Mouse (Mus musculus) gonadal fat pad, adult 2 months (tissue): ENCODE results near the gene Psenen. TPM values are rescaled to one million over a fixed set of nuclear protein-coding genes. Genes with fewer than 3 reads are reported as not detected.
A peak's percentile ranks its signal among the peaks of the same experiment; 100 is the strongest.

ENCODE experiments used
- DNase-seq: peaks from one replicate; pipeline ENCODE4 v3.0.0-alpha.2; 2012; ENCODE audit warnings: low read depth
- polyA plus RNA-seq: library from polyadenylated mRNA; depleted of rRNA; stranded (reverse); fragments of >200 nt; gene quantifications from 2 replicates; pipeline ENCODE4 v1.2.3, GENCODE M21; 2012

Psenen gene
- polyA plus RNA-seq, 1 experiment, result 146 TPM

GRCm38 (mm10) chr7:30588676-30589434, 25.4 kb upstream of the Psenen start, which contains the start of gene Kmt2b:
Gene Kmt2b, minus strand, starts transcription at chr7:30588726.
- peak; percentile 92 for DNase-seq

GRCm38 (mm10) chr7:30587842-30588667, 24.6 kb upstream of the Psenen start:
- no peak for DNase-seq

DNA sequence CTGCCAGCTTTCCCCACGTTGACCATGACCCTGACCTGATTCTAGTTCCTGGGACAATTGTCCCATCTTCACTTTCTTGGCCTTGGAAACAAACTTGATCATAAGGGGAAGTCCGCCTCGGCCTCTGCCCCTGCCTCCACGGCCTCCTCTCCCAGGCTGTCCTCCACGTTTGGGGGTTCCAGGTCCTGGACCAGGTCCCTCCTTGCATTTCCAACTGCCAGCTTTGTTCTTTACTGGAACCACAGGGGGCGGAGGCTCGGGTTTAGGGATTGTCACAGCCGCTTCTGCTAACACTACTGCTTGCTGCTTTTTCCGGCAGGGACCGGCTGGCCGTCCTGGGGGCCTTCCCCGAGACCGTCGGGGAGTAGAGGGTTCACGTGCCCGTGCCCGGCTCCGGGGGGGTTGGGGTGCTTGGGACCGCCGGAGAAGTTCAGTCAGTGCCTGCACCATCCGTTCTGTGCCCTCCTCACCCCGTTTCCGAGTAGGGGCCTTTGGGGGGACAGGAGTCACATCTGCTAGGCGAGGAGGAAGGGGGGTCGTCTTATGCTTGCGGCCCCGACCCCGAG, 23.1 kb upstream of the Psenen start:
- no peak for DNase-seq

DNA sequence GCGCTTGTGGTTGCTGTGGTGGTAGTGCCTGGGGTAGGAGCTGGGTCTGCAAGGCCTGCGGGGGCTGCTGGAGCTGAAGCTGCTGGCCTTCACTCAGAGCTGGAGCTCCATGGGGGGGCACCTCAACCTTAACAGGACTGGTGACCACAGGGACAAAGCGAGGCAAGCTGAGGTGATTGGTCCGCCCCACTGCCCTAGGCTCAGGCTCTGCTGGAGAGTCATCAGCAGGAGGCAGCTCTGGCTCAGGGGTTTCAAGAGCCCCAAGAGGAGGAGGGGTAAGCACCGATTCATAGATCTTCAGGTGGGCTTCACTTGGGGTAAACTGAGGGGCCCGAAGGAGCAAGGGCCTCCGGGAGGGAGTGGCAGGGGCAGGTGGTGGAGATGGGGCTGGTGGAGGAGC, 21.7 kb upstream of the Psenen start:
- no peak for DNase-seq

DNA sequence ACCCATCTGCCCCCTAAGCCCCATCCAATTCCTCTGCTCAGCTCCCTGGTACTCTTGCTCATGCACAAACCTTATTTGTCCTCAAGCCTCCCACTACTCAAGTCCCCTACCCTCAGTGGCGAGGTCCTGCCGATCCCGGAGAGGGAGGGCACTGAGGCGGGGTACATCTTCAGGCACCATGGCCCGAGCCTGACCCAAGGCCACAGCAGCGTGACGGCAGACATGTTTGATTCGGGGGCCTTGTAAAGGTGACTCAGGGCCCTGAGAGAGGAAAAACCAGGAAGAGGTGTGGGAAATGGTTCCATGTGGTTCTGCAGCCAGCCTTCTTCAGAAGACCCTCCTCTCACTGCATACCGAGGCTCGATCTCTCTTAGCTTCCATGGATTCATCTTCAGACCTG, 20.9 kb upstream of the Psenen start:
- DNase-seq, result no peak

- DNase-seq, result no peak
Observed at GRCm38 (mm10) chr7:30581547-30581946, 18.1 kb upstream of the Psenen start.

DNA sequence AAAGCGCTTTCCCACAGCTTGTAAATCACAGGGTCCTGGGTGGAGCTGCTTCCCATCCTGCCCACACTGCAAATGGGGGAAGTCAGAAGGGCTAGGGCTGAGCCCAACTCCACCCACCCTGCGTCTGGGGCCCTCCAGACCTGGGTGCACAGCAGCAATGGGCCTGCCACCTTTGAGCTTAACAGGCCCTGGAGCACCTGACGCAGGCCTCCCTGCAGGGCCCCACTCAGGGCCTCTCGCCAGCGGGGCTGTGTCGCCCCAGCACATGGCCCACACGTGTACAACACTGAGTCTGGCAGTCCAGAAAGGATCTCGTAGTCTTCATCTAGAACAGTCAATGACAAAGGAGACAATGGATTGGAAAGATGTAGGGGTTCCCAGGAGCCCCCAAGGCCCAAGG, 16.5 kb upstream of the Psenen start:
- no peak for DNase-seq

DNA sequence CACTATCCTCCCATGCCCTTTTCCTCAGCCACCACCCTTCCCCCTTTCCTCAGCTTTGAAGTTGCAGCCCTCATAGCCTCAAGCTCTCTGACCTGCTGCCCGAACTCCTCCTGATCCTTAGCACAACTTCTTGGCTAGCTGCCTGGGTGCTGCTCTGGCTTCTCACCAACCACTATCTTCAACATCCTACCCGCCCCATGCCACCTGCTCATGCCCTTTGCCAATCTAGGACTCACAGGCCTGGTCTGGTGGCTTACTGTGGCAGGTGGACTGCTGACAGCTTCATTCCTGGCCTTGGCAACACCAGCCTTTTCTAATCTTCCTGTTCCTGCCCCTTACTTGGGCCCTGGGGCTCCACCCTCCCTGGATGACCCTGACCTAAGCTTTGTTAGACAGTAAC, 9.5 kb upstream of the Psenen start:
- DNase-seq, result no peak

DNA sequence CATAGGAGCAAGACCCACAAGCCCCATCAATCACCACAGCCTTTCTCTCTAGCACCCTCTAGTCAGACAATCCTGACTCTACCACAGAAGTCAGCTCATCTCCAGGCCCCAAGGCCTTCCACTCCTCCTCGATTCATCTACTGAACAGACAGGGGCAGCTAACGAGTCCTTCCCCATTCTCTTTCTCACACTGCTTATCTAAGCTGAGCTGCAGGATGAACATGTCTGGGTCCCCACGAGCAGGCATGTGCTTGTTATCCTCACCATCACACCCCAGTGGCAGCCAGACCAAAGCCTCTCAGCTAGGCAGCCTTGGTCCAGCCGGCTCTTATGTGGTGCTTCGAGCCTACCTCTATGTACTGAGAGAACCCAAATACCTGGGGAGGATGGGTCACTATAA, 9.0 kb upstream of the Psenen start:
- no peak for DNase-seq

DNA sequence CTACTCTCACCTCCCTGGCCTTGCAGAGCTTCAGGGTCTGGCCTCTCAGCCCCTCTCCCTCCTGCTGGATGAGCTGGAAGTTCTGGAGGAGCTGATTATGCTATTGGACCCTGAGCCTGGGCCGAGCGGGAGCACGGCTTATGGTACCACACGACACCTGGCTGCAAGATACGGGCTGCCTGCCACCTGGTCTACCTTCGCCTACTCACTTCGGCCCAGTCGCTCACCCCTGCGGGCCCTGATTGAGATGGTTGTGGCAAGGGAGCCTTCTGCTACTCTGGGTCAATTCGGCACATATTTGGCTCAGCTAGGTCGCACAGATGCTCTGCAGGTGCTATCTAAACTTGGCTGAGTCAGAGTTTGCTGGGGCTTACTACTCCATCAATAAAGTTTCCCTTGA, 4.1 kb upstream of the Psenen start:
- DNase-seq, result no peak

- no peak for DNase-seq
Observed at GRCm38 (mm10) chr7:30566033-30566432, 2.6 kb upstream of the Psenen start.

- DNase-seq, result no peak
Observed at GRCm38 (mm10) chr7:30564970-30565571, 1.6 kb upstream of the Psenen start, which contains the start of gene Igflr1. Gene Igflr1, plus strand, starts transcription at chr7:30565427.

DNA sequence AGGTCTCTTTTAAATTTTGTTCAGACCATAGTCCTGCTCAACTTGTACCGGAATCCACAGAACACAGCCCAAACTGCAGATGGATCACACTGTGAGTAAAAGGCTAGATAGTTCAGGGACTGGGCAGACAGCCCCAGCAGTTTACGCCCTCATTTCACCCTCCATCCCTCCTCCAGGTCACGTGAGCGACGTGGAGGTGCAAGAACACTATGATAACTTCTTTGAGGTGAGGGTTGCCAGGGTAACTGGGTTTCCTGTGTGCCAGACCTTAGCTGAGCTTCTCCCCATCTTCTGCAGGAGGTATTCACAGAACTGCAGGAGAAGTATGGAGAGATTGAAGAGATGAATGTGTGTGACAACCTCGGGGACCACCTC, 466 bp upstream of the Psenen start:
- DNase-seq, result no peak

- DNase-seq, result no peak
Observed at GRCm38 (mm10) chr7:30562526-30563116, 806 bp downstream of the Psenen start.

- no peak for DNase-seq
Observed at GRCm38 (mm10) chr7:30560296-30560695, 3.1 kb downstream of the Psenen start.

DNA sequence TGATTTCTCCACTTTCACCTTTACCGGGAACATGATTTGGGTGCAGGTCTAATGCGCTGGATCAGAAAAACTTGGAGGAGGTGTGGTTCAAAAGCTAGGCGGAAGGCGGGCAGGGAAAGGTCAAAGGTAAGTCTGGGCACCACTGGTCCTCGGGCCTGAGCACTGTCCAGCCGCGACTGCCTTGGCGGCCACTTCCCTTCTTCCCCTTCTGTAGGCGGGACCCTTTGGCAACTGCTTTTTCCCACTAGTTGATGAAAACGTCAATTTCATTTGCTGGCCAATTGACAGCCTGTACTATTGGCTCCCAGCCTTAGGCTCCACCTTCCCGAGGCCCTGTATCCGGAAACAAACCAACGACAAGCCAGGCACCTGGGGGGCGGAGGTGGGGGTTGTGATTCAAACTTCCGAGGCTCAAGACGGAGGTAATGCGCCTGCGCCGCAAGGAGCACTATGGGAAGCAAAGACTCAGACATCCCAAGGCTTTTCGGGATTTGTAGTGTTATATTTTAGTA, 3.9 kb downstream of the Psenen start, which contains the start of gene Lin37:
Lin37 (minus strand) TSS at position 396 of the 512 bp plus-strand sequence.
- DNase-seq, result peak; percentile 91

- DNase-seq, result no peak
Observed at GRCm38 (mm10) chr7:30558656-30559442, 4.6 kb downstream of the Psenen start.

GRCm38 (mm10) chr7:30557901-30558514, 5.4 kb downstream of the Psenen start:
- no peak for DNase-seq

- DNase-seq, result no peak
Observed at GRCm38 (mm10) chr7:30556894-30557536, 6.4 kb downstream of the Psenen start.
